Mouse (Mus musculus): ENCODE results near the gene Ms4a4a.
"Not testable (repeated sequence)": the region's sequence is repeated elsewhere in the genome, so short reads cannot be mapped to it uniquely, and the experiment has no call there.

- TF ChIP-seq CTCF (conservative IDR thresholded peaks at IDR 0.05 in 1 of 2, IDR thresholded peaks at IDR 0.05 in 1 of 2; ENCODE audit: low read depth in 2 of 2, low read length in 2 of 2); POLR2AphosphoS2 (IDR thresholded peaks at IDR 0.05; ENCODE audit: low read depth, low read length); POLR2A (IDR thresholded peaks at IDR 0.05; ENCODE audit: low read depth, low read length); ETS1 (conservative IDR thresholded peaks at IDR 0.05; ENCODE audit: low read depth, low read length); MEF2A (IDR thresholded peaks at IDR 0.05; ENCODE audit: borderline replicate concordance, low read depth, low read length): not testable (repeated sequence)
Measured at GRCm38 (mm10) chr19:11418865-11419264, 43.5 kb downstream of the Ms4a4a start.
